Mouse (Mus musculus) retina, postnatal 7 days (tissue): ENCODE data around the gene Vmn2r16.

Experiments
- DNase-seq: peaks from one replicate; pipeline ENCODE4 v3.0.0-alpha.2; 2012; ENCODE audit warnings: low read depth, low spot score

The Vmn2r16 gene

GRCm38 (mm10) chr5:109329862-109330261 lies at the start of gene Vmn2r16:
TSS of gene Vmn2r16 (plus strand) at chr5:109330162.
- DNase-seq: no peak

GRCm38 (mm10) chr5:109294655-109295054 lies 35.3 kb upstream of the Vmn2r16 start:
- DNase-seq: no peak

GRCm38 (mm10) chr5:109297544-109297943 lies 32.4 kb upstream of the Vmn2r16 start, which contains the start of gene Vmn2r15:
TSS of gene Vmn2r15 (minus strand) at chr5:109297644.
- no peak for DNase-seq

- no peak for DNase-seq
Measured at GRCm38 (mm10) chr5:109419388-109419787, 89.4 kb downstream of the Vmn2r16 start, which contains the start of gene Vmn2r17. TSS of gene Vmn2r17 (plus strand) at chr5:109419688.
